Mouse (Mus musculus) kidney, adult 2 months (tissue): ENCODE results near the gene Atp2c1.
A peak's percentile ranks its signal among the peaks of the same experiment; 100 is the strongest.

Experiments used
- CTCF ChIP-seq: fragments of 200-500 bp; conservative IDR thresholded peaks from 2 replicates; pipeline ENCODE4 v1.5.1; 2011; ENCODE audit warnings: low read depth, mild to moderate bottlenecking, control low read depth, low read length, moderate library complexity, mixed read lengths; ENCODE audit not compliant: insufficient read depth, insufficient read length
- POLR2A ChIP-seq: fragments of 200-500 bp; IDR thresholded peaks from one replicate; pipeline ENCODE4 v1.6.1; 2011; ENCODE audit warnings: low read depth, low read length, control low read depth

- TF ChIP-seq CTCF (0 out of 2 replicates have a peak, but pooled peaks have one; percentile 11), POLR2A (peak; percentile 4)
These were observed 32.4 kb downstream of the Atp2c1 start for GRCm38 (mm10) chr9:105494553-105495315.
